Mouse (Mus musculus): ENCODE data around the gene Ifitm5. TPM values are rescaled to one million over a fixed set of nuclear protein-coding genes. Genes with fewer than 3 reads are reported as not detected.
A peak's percentile ranks its signal among the peaks of the same experiment; 100 is the strongest.

The Ifitm5 gene
- total and polyA plus RNA-seq, 3 experiments, result 0.31 to 1.1 TPM; not detected in 1

- Histone ChIP-seq H3K27ac (ENCODE audit: control insufficient read depth, low read depth, low read length) (no peak overlapping the region), H3K4me1 (ENCODE audit: control insufficient read depth in 1 of 2, insufficient read depth in 2 of 2, low read length in 2 of 2) (no peaks in the 10 kb centered on the region), H3K9ac (ENCODE audit: control insufficient read depth, low read depth, low read length, poor library complexity, severe bottlenecking) (no peak overlapping the region), H3K36me3 (ENCODE audit: control insufficient read depth in 1 of 2, insufficient read depth in 2 of 2, low read length in 2 of 2) (no peaks in the 10 kb centered on the region), H3K27me3 (ENCODE audit: control insufficient read depth in 1 of 2, insufficient read depth in 2 of 2, low read length in 2 of 2) (no peaks in the 10 kb centered on the region; a peak in 1 of 4 replicates), H3K4me3 (ENCODE audit: control insufficient read depth in 1 of 2, insufficient read depth in 1 of 2, low read depth in 2 of 2, low read length in 2 of 2) (no peak overlapping the region), H3K9me3 (replicated peaks; ENCODE audit: insufficient read depth, low read length) (no peaks in the 10 kb centered on the region), H3K79me2 (ENCODE audit: control insufficient read depth, insufficient read depth, low read length, poor library complexity) (no peaks in the 10 kb centered on the region)
- TF ChIP-seq ETS1 (IDR thresholded peaks at IDR 0.05; ENCODE audit: low read depth, low read length) (no peak), HCFC1 (IDR thresholded peaks at IDR 0.05; ENCODE audit: low read depth, low read length) (no peak), RCOR1 (IDR thresholded peaks at IDR 0.05; ENCODE audit: low read depth, low read length) (no peak), POLR2AphosphoS2 (IDR thresholded peaks at IDR 0.05; ENCODE audit: low read length) (no peak), MXI1 (IDR thresholded peaks at IDR 0.05; ENCODE audit: low read depth, low read length) (no peak), TBP (IDR thresholded peaks at IDR 0.05; ENCODE audit: low read depth, low read length) (no peak), MAZ (IDR thresholded peaks at IDR 0.05; ENCODE audit: low read depth, low read length) (no peak), NELFE (IDR thresholded peaks at IDR 0.05; ENCODE audit: low read depth, low read length) (no peak), ZNF384 (IDR thresholded peaks at IDR 0.05; ENCODE audit: low read depth, low read length) (no peak), ZMIZ1 (IDR thresholded peaks at IDR 0.05; ENCODE audit: low read depth, low read length) (no peak), ELF1 (IDR thresholded peaks at IDR 0.05; ENCODE audit: low read depth, low read length) (no peak), ZKSCAN1 (IDR thresholded peaks at IDR 0.05; ENCODE audit: low read depth, low read length) (no peak), UBTF (IDR thresholded peaks at IDR 0.05; ENCODE audit: borderline replicate concordance, insufficient read depth, low read depth, low read length) (no peak), POLR2AphosphoS5 (IDR thresholded peaks at IDR 0.05; ENCODE audit: borderline replicate concordance, low read depth, low read length) (no peak), RAD21 (IDR thresholded peaks at IDR 0.05; ENCODE audit: low read depth, low read length) (no peak), MEF2A (IDR thresholded peaks at IDR 0.05; ENCODE audit: extremely low read depth, insufficient replicate concordance, low read depth, low read length, poor library complexity, severe bottlenecking) (no peak)
- DNase-seq (ENCODE audit: low read depth, low spot score), result no peak
Observed at GRCm38 (mm10) chr7:140907131-140907530, 43.0 kb downstream of the Ifitm5 start.

GRCm38 (mm10) chr7:140905642-140906081, 44.4 kb downstream of the Ifitm5 start:
- Histone ChIP-seq H3K36me3 (ENCODE audit: control insufficient read depth in 1 of 2, insufficient read depth in 2 of 2, low read length in 2 of 2) (no peaks in the 10 kb centered on the region), H3K27me3 (ENCODE audit: control insufficient read depth in 1 of 2, insufficient read depth in 2 of 2, low read length in 2 of 2) (no peaks in the 10 kb centered on the region), H3K4me3 (ENCODE audit: control insufficient read depth in 1 of 2, insufficient read depth in 1 of 2, low read depth in 2 of 2, low read length in 2 of 2) (no peak overlapping the region), H3K4me1 (ENCODE audit: control insufficient read depth in 1 of 2, insufficient read depth in 2 of 2, low read length in 2 of 2) (no peaks in the 10 kb centered on the region), H3K9me3 (replicated peaks; ENCODE audit: insufficient read depth, low read length) (no peaks in the 10 kb centered on the region), H3K9ac (ENCODE audit: control insufficient read depth, low read depth, low read length, poor library complexity, severe bottlenecking) (no peak overlapping the region), H3K79me2 (ENCODE audit: control insufficient read depth, insufficient read depth, low read length, poor library complexity) (no peaks in the 10 kb centered on the region), H3K27ac (ENCODE audit: control insufficient read depth, low read depth, low read length) (no peak overlapping the region)
- DNase-seq (ENCODE audit: low read depth, low spot score), result peak; percentile 37
- TF ChIP-seq SIN3A (IDR thresholded peaks at IDR 0.05; ENCODE audit: low read length), result no peak
- TF ChIP-seq ZMIZ1 (IDR thresholded peaks at IDR 0.05; ENCODE audit: low read depth, low read length), result no peak
- TF ChIP-seq CHD2 (IDR thresholded peaks at IDR 0.05; ENCODE audit: low read length), result no peak
- TF ChIP-seq KAT2A (conservative IDR thresholded peaks at IDR 0.05; ENCODE audit: low read depth, low read length), result no peak
- TF ChIP-seq E2F4 (IDR thresholded peaks at IDR 0.05; ENCODE audit: borderline replicate concordance, low read depth, low read length), result no peak
- no peak for TF ChIP-seq POLR2AphosphoS2 (IDR thresholded peaks at IDR 0.05; ENCODE audit: low read length)
- TF ChIP-seq ZKSCAN1 (IDR thresholded peaks at IDR 0.05; ENCODE audit: low read depth, low read length), result no peak
- no peak for TF ChIP-seq BHLHE40 (IDR thresholded peaks at IDR 0.05; ENCODE audit: borderline replicate concordance, low read depth, low read length)
- TF ChIP-seq NRF1 (IDR thresholded peaks at IDR 0.05; ENCODE audit: insufficient read depth, low read depth, low read length, poor library complexity, severe bottlenecking), result no peak
- TF ChIP-seq MAFK (IDR thresholded peaks at IDR 0.05; ENCODE audit: borderline replicate concordance, low read depth, low read length), result no peak
- no peak for TF ChIP-seq UBTF (IDR thresholded peaks at IDR 0.05; ENCODE audit: borderline replicate concordance, insufficient read depth, low read depth, low read length)
- TF ChIP-seq TBP (IDR thresholded peaks at IDR 0.05; ENCODE audit: low read depth, low read length), result no peak
- TF ChIP-seq ZC3H11A (IDR thresholded peaks at IDR 0.05; ENCODE audit: low read depth, low read length), result no peak
- no peak for TF ChIP-seq ELF1 (IDR thresholded peaks at IDR 0.05; ENCODE audit: low read depth, low read length)
- no peak for TF ChIP-seq TCF12 (IDR thresholded peaks at IDR 0.05; ENCODE audit: low read depth, low read length)
